Mouse (Mus musculus) stomach, postnatal 0 days (tissue): Measurements from ENCODE around the gene Plxna2.

Experiments used
- CTCF ChIP-seq: IDR thresholded peaks from 2 replicates; pipeline ENCODE4 v1.5.1; 2016; ENCODE audit warnings: antibody characterized with exemption, low read depth, mild to moderate bottlenecking, moderate library complexity
- EP300 ChIP-seq: optimal IDR thresholded peaks from 2 replicates; pipeline ENCODE3; 2016; ENCODE audit warnings: antibody characterized with exemption

GRCm38 (mm10) chr1:194722329-194722728 lies 104.3 kb downstream of the Plxna2 start:
- TF ChIP-seq CTCF (peak; percentile 80), EP300 (no peak)
